ENCODE assay signal across 22 mouse cellular contexts in genomic region chr17:62504691-62505090, GRCm38 (mm10).
DNase-seq lines count a peak whose midpoint lies in the region; TF ChIP-seq lines count a peak whose summit lies in the region.
"Had no signal": no experiment of that assay in that cellular context is flagged by ENCODE, and none has a peak within 500 bp of the region (broad histone marks: within the 10 kb centered on the region; RNA-seq: fewer than 3 reads in every experiment).

No protein-coding gene starts in this region.

- H3ac ChIP-seq in C2C12 (ENCODE audit: control insufficient read depth, insufficient read length, low read depth), result no peak overlapping the region

- no peak overlapping the region for H3K4me3 ChIP-seq in C2C12 (ENCODE audit: insufficient read depth, poor library complexity, severe bottlenecking)
- H3K4me3 ChIP-seq in embryonic fibroblast, embryonic 13.5 days (ENCODE audit: insufficient read depth, low read length), result no peak overlapping the region
- H3K4me3 ChIP-seq: embryonic facial prominence, embryonic 13.5 days; forebrain, embryonic 13.5 days; gastrocnemius, adult 2 months; heart, embryonic 10.5 days; hindbrain, embryonic 13.5 days had no signal

- 0 out of 2 replicates have a peak overlapping the region, but pooled peaks have one; percentile 14 for H3K27ac ChIP-seq in embryonic fibroblast, embryonic 13.5 days (ENCODE audit: insufficient read depth, low read length)
- H3K27ac ChIP-seq: embryonic facial prominence, embryonic 13.5 days; forebrain, embryonic 13.5 days; gastrocnemius, adult 2 months; heart, embryonic 10.5 days; hindbrain, embryonic 13.5 days; hindbrain, postnatal 0 days had no signal

- no peaks in the 10 kb centered on the region for H3K79me3 ChIP-seq in C2C12 (ENCODE audit: low read depth)

- no peak for TF ChIP-seq CTCF in C2C12 (IDR thresholded peaks at IDR 0.05; ENCODE audit: control insufficient read depth, insufficient read depth, insufficient read length)
- no peak for TF ChIP-seq CTCF in embryonic fibroblast, embryonic 13.5 days (IDR thresholded peaks at IDR 0.05; ENCODE audit: borderline replicate concordance, insufficient read depth, low read length)

- no peaks in the 10 kb centered on the region for H3K27me3 ChIP-seq in C2C12 (ENCODE audit: control insufficient read depth, insufficient read depth, insufficient read length)
- H3K27me3 ChIP-seq: embryonic facial prominence, embryonic 13.5 days; forebrain, embryonic 13.5 days; hindbrain, embryonic 13.5 days had no signal

- peak; percentile 21 to 32 for DNase-seq in adrenal gland, postnatal 36 days
- no peak for DNase-seq in adrenal gland, postnatal 4 days (ENCODE audit: low spot score in 2 of 2)
- peak; percentile 88 for DNase-seq in 3T3-L1 (ENCODE audit: low read depth, low spot score)
- no peak for DNase-seq in spleen, adult 12 weeks (ENCODE audit: low spot score)
- no peak for DNase-seq in frontal cortex, postnatal 36 days (ENCODE audit: low spot score in 2 of 2)
- DNase-seq: cerebellum, adult 18-20 months; cerebellum, adult 9-11 months; cerebellum, postnatal 36 days; forebrain, postnatal 0 days; gastrocnemius, adult 2 months; gastrocnemius, postnatal 25 days; heart, postnatal 10 days; kidney, adult 11 months; kidney, adult 9 months had no signal

- TF ChIP-seq POLR2A in embryonic fibroblast, embryonic 13.5 days (IDR thresholded peaks at IDR 0.05; ENCODE audit: low read depth, low read length), result no peak

- no peaks in the 10 kb centered on the region for H3K79me2 ChIP-seq in C2C12 (ENCODE audit: control insufficient read depth, insufficient read depth)

- H3K36me3 ChIP-seq in C2C12 (ENCODE audit: control insufficient read depth, insufficient read depth), result no peaks in the 10 kb centered on the region
- H3K36me3 ChIP-seq: embryonic facial prominence, embryonic 13.5 days; G1E; heart, embryonic 10.5 days; hindbrain, embryonic 13.5 days had no signal

- H3K4me1 ChIP-seq in embryonic fibroblast, embryonic 13.5 days (ENCODE audit: control insufficient read depth, insufficient read depth, low read length), result peaks cover 7% of the 10 kb centered on the region
- H3K4me1 ChIP-seq: forebrain, embryonic 13.5 days; hindbrain, embryonic 13.5 days had no signal

TF ChIP-seq in C2C12, 6 proteins besides CTCF, POLR2A, EP300 and RAD21:
- TF ChIP-seq FOSL1 (IDR thresholded peaks at IDR 0.05; ENCODE audit: insufficient read depth, low read length, poor library complexity, severe bottlenecking) (peak; percentile 96), MYOD1 (IDR thresholded peaks at IDR 0.05; ENCODE audit: control insufficient read depth, insufficient read length, low read depth) (peak; percentile 33), MYOG (IDR thresholded peaks at IDR 0.05; ENCODE audit: control insufficient read depth, extremely low read depth, insufficient read length) (no peak), MAX (IDR thresholded peaks at IDR 0.05) (no peak), CEBPB (IDR thresholded peaks at IDR 0.05; ENCODE audit: low read depth) (no peak), USF1 (IDR thresholded peaks at IDR 0.05; ENCODE audit: low read depth) (peak; percentile 44)

Comparison
In these comparisons a context has a peak if more than half of its experiments do, and no peak if none do; other contexts are left out.
1. DNase-seq: peak in adrenal gland, postnatal 36 days (2 of 2) and 3T3-L1 (single experiment); none in adrenal gland, postnatal 4 days (0 of 2), spleen, adult 12 weeks (single experiment) and frontal cortex, postnatal 36 days (0 of 2).